Mouse (Mus musculus): Measurements from ENCODE around the gene Id1.

GRCm38 (mm10) chr2:152686806-152687267 is 49.2 kb upstream of the Id1 start, which contains the start of gene Mcts2:
- TF ChIP-seq CTCF (IDR thresholded peaks at IDR 0.05; ENCODE audit: extremely low read depth, insufficient read length, insufficient replicate concordance, low read depth, low read length) = no peak
- peak; percentile 18; the same call in 1 of the 2 replicates for TF ChIP-seq POLR2A (IDR thresholded peaks at IDR 0.05; ENCODE audit: low read depth, low read length)

All from small intestine, adult 2 months (tissue).